Mouse (Mus musculus): ENCODE results near the gene Btbd35f4. TPM values are rescaled to one million over a fixed set of nuclear protein-coding genes. Genes with fewer than 3 reads are reported as not detected.

Gene Btbd35f4
- not detected for polyA plus RNA-seq (2015; fragmentation: Illumina TruSeq; extraction: RNeasy Lipid Tissue Mini Kit (QIAGEN cat#74804); ENCODE audit: insufficient read depth, low read depth, low replicate concordance)

GRCm38 (mm10) chrX:4800196-4800595 lies at the start of gene Btbd35f4:
TSS of gene Btbd35f4 (plus strand) at chrX:4800496.

Other genes starting within 250 kb of the Btbd35f4 start
- gene Btbd35f27, start 151.6 kb downstream of the Btbd35f4 start, polyA plus RNA-seq (2015; fragmentation: Illumina TruSeq; extraction: RNeasy Lipid Tissue Mini Kit (QIAGEN cat#74804); ENCODE audit: insufficient read depth, low read depth, low replicate concordance), result not detected

Measured in pancreas, adult 10 weeks (tissue).